Mouse (Mus musculus): ENCODE data around the gene Cd274.

The Cd274 gene

GRCm38 (mm10) chr19:29430953-29431352 is 63.7 kb downstream of the Cd274 start:
- DNase-seq (ENCODE audit: low spot score): no peak

- DNase-seq (ENCODE audit: low spot score): no peak
Observed at GRCm38 (mm10) chr19:29436793-29437479, 69.7 kb downstream of the Cd274 start.

All from ovary, postnatal 36 days (tissue).